Mouse (Mus musculus) kidney, embryonic 15.5 days (tissue): Measurements from ENCODE around the gene Sema4a. TPM values are rescaled to one million over a fixed set of nuclear protein-coding genes. Genes with fewer than 3 reads are reported as not detected.

ENCODE experiments used
- ATAC-seq: fragments of 200-750 bp; cut with Nextera tagmentation; replicated peaks from 2 replicates; pipeline ENCODE4 v1.8.0; 2017; ENCODE audit warnings: moderate TSS enrichment; ENCODE audit not compliant: low FRiP score
- H3K27ac ChIP-seq: fragments of 300-500 bp; sonication (generic); 2 replicates; pipeline ENCODE4 v1.5.1; 2015; ENCODE audit warnings: mild to moderate bottlenecking, inconsistent platforms
- H3K27me3 ChIP-seq: fragments of 300-500 bp; sonication (generic); 2 replicates; pipeline ENCODE4 v1.6.1; 2015; ENCODE audit warnings: inconsistent platforms
- H3K36me3 ChIP-seq: fragments of 300-500 bp; sonication (generic); 2 replicates; pipeline ENCODE4 v1.6.1; 2015; ENCODE audit warnings: inconsistent platforms
- H3K4me1 ChIP-seq: fragments of 300-500 bp; sonication (generic); 2 replicates; pipeline ENCODE4 v1.6.1; 2015; ENCODE audit warnings: inconsistent platforms
- H3K4me2 ChIP-seq: fragments of 300-500 bp; sonication (generic); 2 replicates; pipeline ENCODE4 v1.6.1; 2015; ENCODE audit warnings: moderate library complexity, mild to moderate bottlenecking, inconsistent platforms
- H3K4me3 ChIP-seq: fragments of 300-500 bp; sonication (generic); replicated peaks from 2 replicates; pipeline ENCODE4 v1.5.1; 2015; ENCODE audit warnings: mild to moderate bottlenecking, inconsistent platforms
- H3K9ac ChIP-seq: fragments of 300-500 bp; sonication (generic); 2 replicates; pipeline ENCODE4 v1.6.1; 2015; ENCODE audit warnings: mild to moderate bottlenecking, inconsistent platforms
- H3K9me3 ChIP-seq: fragments of 300-500 bp; sonication (generic); replicated peaks from 2 replicates; pipeline ENCODE4 v1.6.1; 2016; ENCODE audit warnings: inconsistent platforms
- WGBS: fragments of 180-500 bp; shearing (Covaris S2); methylation state at CpG from one replicate; pipeline ENCODE4 v1.1.7; 2015; ENCODE audit warnings: mixed read lengths; 5-methylcytosine and 5-hydroxymethylcytosine counted together
- polyA plus RNA-seq: library from polyadenylated mRNA; unstranded; fragments of >200 nt; fragmentation: Nextera tagmentation; extraction: Ambion mirVana; gene quantifications from 2 replicates; pipeline ENCODE4 v1.2.1, GENCODE M21; 2015

Gene Sema4a
- polyA plus RNA-seq = 14.0 and 14.7 TPM in 2 replicates

GRCm38 (mm10) chr3:88460983-88461696 lies at the start of gene Sema4a:
Gene Sema4a, minus strand, starts transcription at chr3:88461182.
- Histone ChIP-seq H3K4me3 (no peak within 1 kb of the TSS), H3K4me2 (no peak within 1 kb of the TSS), H3K27me3 (peaks cover 23% of the 10 kb centered on the region), H3K9ac (no peak within 1 kb of the TSS), H3K4me1 (peaks cover 33% of the 10 kb centered on the region), H3K9me3 (no peaks in the 10 kb centered on the region), H3K27ac (no peak within 1 kb of the TSS), H3K36me3 (no peaks in the 10 kb centered on the region)
- no peak for ATAC-seq
- WGBS = 46% methylated on average over 12 of the region's 12 CpGs

- WGBS = 1% methylated on average over 31 of the region's 31 CpGs
- peak within 1 kb of the TSS; percentile 48 for H3K4me3 ChIP-seq
- H3K27me3 ChIP-seq = no peaks in the 10 kb centered on the region
- H3K36me3 ChIP-seq = no peaks in the 10 kb centered on the region
- peak within 1 kb of the TSS; percentile 12 for H3K9ac ChIP-seq
- H3K4me1 ChIP-seq = peaks cover 70% of the 10 kb centered on the region
- ATAC-seq = peak; percentile 95
- no peaks in the 10 kb centered on the region for H3K9me3 ChIP-seq
- H3K4me2 ChIP-seq = peak within 1 kb of the TSS; percentile 71
- H3K27ac ChIP-seq = peak within 1 kb of the TSS; percentile 92
These were observed 48.9 kb upstream of the Sema4a start, which contains the start of gene Lmna for GRCm38 (mm10) chr3:88509692-88510420. Gene Lmna, minus strand, starts transcription at chr3:88509956.

- 52% methylated on average over 3 of the region's 3 CpGs for WGBS
- ATAC-seq = 0 out of 2 replicates have a peak, but pooled peaks have one; percentile 2
- peak overlapping the region; percentile 48 for H3K4me3 ChIP-seq
- no peaks in the 10 kb centered on the region for H3K36me3 ChIP-seq
- no peaks in the 10 kb centered on the region for H3K9me3 ChIP-seq
- H3K4me1 ChIP-seq = peaks cover 68% of the 10 kb centered on the region
- peak overlapping the region; percentile 92 for H3K27ac ChIP-seq
- 0 out of 2 replicates have a peak overlapping the region, but pooled peaks have one; percentile 12 for H3K9ac ChIP-seq
- H3K4me2 ChIP-seq = peak overlapping the region; percentile 71
- no peaks in the 10 kb centered on the region for H3K27me3 ChIP-seq
These were observed 48.3 kb upstream of the Sema4a start for GRCm38 (mm10) chr3:88509250-88509649.

- H3K27me3 ChIP-seq = no peaks in the 10 kb centered on the region
- H3K4me1 ChIP-seq = peaks cover 69% of the 10 kb centered on the region
- 47% methylated on average over 7 of the region's 7 CpGs for WGBS
- no peak overlapping the region for H3K27ac ChIP-seq
- no peak overlapping the region for H3K9ac ChIP-seq
- no peak overlapping the region for H3K4me2 ChIP-seq
- ATAC-seq = no peak
- H3K9me3 ChIP-seq = no peaks in the 10 kb centered on the region
- H3K36me3 ChIP-seq = no peaks in the 10 kb centered on the region
- no peak overlapping the region for H3K4me3 ChIP-seq
These were observed 44.8 kb upstream of the Sema4a start for GRCm38 (mm10) chr3:88505765-88506164.

GRCm38 (mm10) chr3:88505081-88505480 lies 44.1 kb upstream of the Sema4a start:
- no peaks in the 10 kb centered on the region for H3K27me3 ChIP-seq
- H3K4me1 ChIP-seq = peaks cover 69% of the 10 kb centered on the region
- H3K9ac ChIP-seq = no peak overlapping the region
- no peaks in the 10 kb centered on the region for H3K36me3 ChIP-seq
- 61% methylated on average over 6 of the region's 6 CpGs for WGBS
- no peak for ATAC-seq
- H3K4me3 ChIP-seq = no peak overlapping the region
- no peaks in the 10 kb centered on the region for H3K9me3 ChIP-seq
- no peak overlapping the region for H3K27ac ChIP-seq
- no peak overlapping the region for H3K4me2 ChIP-seq

GRCm38 (mm10) chr3:88503881-88504746 lies 43.1 kb upstream of the Sema4a start:
- Histone ChIP-seq H3K4me1 (peaks cover 60% of the 10 kb centered on the region), H3K27me3 (no peaks in the 10 kb centered on the region), H3K9me3 (no peaks in the 10 kb centered on the region), H3K4me3 (peak overlapping the region; percentile 65; the same call in 1 of the 2 replicates), H3K36me3 (no peaks in the 10 kb centered on the region), H3K27ac (peak overlapping the region; percentile 82), H3K4me2 (0 out of 2 replicates have a peak overlapping the region, but pooled peaks have one; percentile 97), H3K9ac (no peak overlapping the region)
- ATAC-seq = no peak
- 50% methylated on average over 8 of the region's 8 CpGs for WGBS

GRCm38 (mm10) chr3:88503505-88503863 lies 42.5 kb upstream of the Sema4a start:
- Histone ChIP-seq H3K9ac (peak overlapping the region; percentile 18; the same call in 1 of the 2 replicates), H3K4me1 (peaks cover 59% of the 10 kb centered on the region)

GRCm38 (mm10) chr3:88502641-88503504 lies 41.9 kb upstream of the Sema4a start:
- H3K4me1 ChIP-seq = peaks cover 59% of the 10 kb centered on the region
- peak overlapping the region; percentile 65 for H3K4me3 ChIP-seq
- under 1% methylated on average over 55 of the region's 55 CpGs for WGBS
- H3K27ac ChIP-seq = peak overlapping the region; percentile 82
- ATAC-seq = peak; percentile 93
- peak overlapping the region; percentile 80 for H3K9ac ChIP-seq
- H3K4me2 ChIP-seq = peak overlapping the region; percentile 97
- H3K36me3 ChIP-seq = no peaks in the 10 kb centered on the region
- no peaks in the 10 kb centered on the region for H3K27me3 ChIP-seq
- H3K9me3 ChIP-seq = no peaks in the 10 kb centered on the region

More at GRCm38 (mm10) chr3:88503505-88503863, 42.5 kb upstream of the Sema4a start:
- H3K27me3 ChIP-seq = no peaks in the 10 kb centered on the region
- ATAC-seq = peak; percentile 20; the same call in 1 of the 2 replicates
- no peaks in the 10 kb centered on the region for H3K9me3 ChIP-seq
- peak overlapping the region; percentile 97 for H3K4me2 ChIP-seq
- H3K27ac ChIP-seq = peak overlapping the region; percentile 82
- peak overlapping the region; percentile 65 for H3K4me3 ChIP-seq
- 33% methylated on average over 4 of the region's 4 CpGs for WGBS
- H3K36me3 ChIP-seq = no peaks in the 10 kb centered on the region

GRCm38 (mm10) chr3:88502031-88502571 lies 41.1 kb upstream of the Sema4a start:
- 15% methylated on average over 11 of the region's 11 CpGs for WGBS

GRCm38 (mm10) chr3:88501366-88502030 lies 40.5 kb upstream of the Sema4a start:
- no peaks in the 10 kb centered on the region for H3K27me3 ChIP-seq
- WGBS = 57% methylated on average over 6 of the region's 6 CpGs
- H3K4me2 ChIP-seq = peak overlapping the region; percentile 97
- peak overlapping the region; percentile 80 for H3K9ac ChIP-seq
- H3K36me3 ChIP-seq = no peaks in the 10 kb centered on the region
- no peak for ATAC-seq
- H3K4me1 ChIP-seq = peaks cover 59% of the 10 kb centered on the region
- no peaks in the 10 kb centered on the region for H3K9me3 ChIP-seq
- H3K27ac ChIP-seq = peak overlapping the region; percentile 82
- peak overlapping the region; percentile 65 for H3K4me3 ChIP-seq

More at GRCm38 (mm10) chr3:88502031-88502571, 41.1 kb upstream of the Sema4a start:
- Histone ChIP-seq H3K27me3 (no peaks in the 10 kb centered on the region), H3K27ac (peak overlapping the region; percentile 82), H3K4me2 (peak overlapping the region; percentile 97), H3K36me3 (no peaks in the 10 kb centered on the region), H3K4me1 (peaks cover 61% of the 10 kb centered on the region), H3K9ac (peak overlapping the region; percentile 80), H3K4me3 (peak overlapping the region; percentile 65), H3K9me3 (no peaks in the 10 kb centered on the region)
- ATAC-seq = peak; percentile 7; the same call in 1 of the 2 replicates
